In the genomic region with DNA sequence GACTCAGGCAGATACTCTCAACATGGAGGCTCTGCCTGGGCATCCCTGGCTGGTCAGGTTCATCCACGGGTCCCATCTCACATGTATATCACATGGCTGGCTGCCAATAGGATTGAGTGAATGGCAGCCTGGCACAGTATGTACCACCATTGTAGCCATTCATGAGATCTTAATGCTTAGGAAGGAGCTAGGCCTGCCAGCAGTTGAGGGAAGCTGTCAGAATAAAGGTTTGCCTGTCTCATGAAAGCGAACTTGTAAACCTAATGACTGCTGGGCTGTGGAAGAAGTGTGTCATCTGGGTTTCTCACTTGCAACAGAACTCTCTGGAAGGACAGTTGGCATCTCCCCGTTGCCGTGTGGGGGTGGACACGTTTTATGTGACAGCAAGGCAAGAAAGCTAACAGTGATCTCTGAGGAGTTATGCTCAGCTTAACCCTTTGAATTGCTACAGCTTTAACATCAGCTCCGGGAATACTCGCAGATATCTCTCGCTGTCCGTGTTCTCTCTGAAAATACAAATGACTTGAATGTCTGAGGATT, we compare ENCODE assay signal across 13 mouse cellular contexts. TPM values are rescaled to one million over a fixed set of nuclear protein-coding genes. Genes with fewer than 3 reads are reported as not detected.
DNase-seq lines count a peak whose midpoint lies in the region; ATAC-seq and TF ChIP-seq lines count a peak whose summit lies in the region.
"Had no signal": no experiment of that assay in that cellular context is flagged by ENCODE, and none has a peak within 500 bp of the region (broad histone marks: within the 10 kb centered on the region; RNA-seq: fewer than 3 reads in every experiment).

No protein-coding gene starts in this region.

- DNase-seq in forebrain, embryonic 10.5 days (ENCODE audit: extremely low spot score, low spot score), result no peak
- peak; percentile 52 for DNase-seq in layer of hippocampus, adult 9-11 months
- no peak for DNase-seq in layer of hippocampus, postnatal 36 days
- DNase-seq in retina, postnatal 1 day, result peak; percentile 44
- DNase-seq in retina, embryonic 14.5 days (ENCODE audit: low spot score), result no peak
- peak; percentile 14 for DNase-seq in midbrain, postnatal 0 days (ENCODE audit: low spot score)
- DNase-seq in gastrocnemius, adult 18-20 months (ENCODE audit: low spot score), result no peak
- DNase-seq: lung, adult 2 months; lung, postnatal 4 days; thymus, adult 2 months had no signal

- H3K36me3 ChIP-seq in forebrain, embryonic 12.5 days (replicated peaks), result no peaks in the 10 kb centered on the region
- H3K36me3 ChIP-seq in forebrain, embryonic 10.5 days (replicated peaks), result no peaks in the 10 kb centered on the region
- H3K36me3 ChIP-seq in midbrain, postnatal 0 days (ENCODE audit: insufficient read depth, low read length), result no peaks in the 10 kb centered on the region
- H3K36me3 ChIP-seq: embryonic facial prominence, embryonic 15.5 days; heart, embryonic 13.5 days had no signal

- peak overlapping the region; percentile 42 for H3K27ac ChIP-seq in forebrain, embryonic 12.5 days
- no peak overlapping the region for H3K27ac ChIP-seq in forebrain, embryonic 10.5 days
- H3K27ac ChIP-seq in midbrain, postnatal 0 days (ENCODE audit: low read depth, low read length), result no peak overlapping the region
- H3K27ac ChIP-seq: embryonic facial prominence, embryonic 15.5 days; heart, embryonic 13.5 days had no signal

- H3K4me1 ChIP-seq in forebrain, embryonic 12.5 days, result peaks cover 47% of the 10 kb centered on the region
- peaks cover 43% of the 10 kb centered on the region for H3K4me1 ChIP-seq in forebrain, embryonic 10.5 days
- H3K4me1 ChIP-seq in midbrain, postnatal 0 days (ENCODE audit: insufficient read depth, low read length), result peaks cover 5% of the 10 kb centered on the region; the same call in 1 of the 2 replicates

- H3K27me3 ChIP-seq in forebrain, embryonic 12.5 days, result peaks cover 27% of the 10 kb centered on the region
- H3K27me3 ChIP-seq in forebrain, embryonic 10.5 days (ENCODE audit: poor library complexity, severe bottlenecking), result peaks cover 8% of the 10 kb centered on the region; the same call in 1 of the 2 replicates
- H3K27me3 ChIP-seq in midbrain, postnatal 0 days (ENCODE audit: insufficient read depth, low read length), result no peaks in the 10 kb centered on the region

- 71% methylated on average over 9 of the region's 9 CpGs for WGBS in forebrain, embryonic 12.5 days
- WGBS in forebrain, embryonic 10.5 days, result 87% methylated on average over 9 of the region's 9 CpGs
- WGBS in midbrain, postnatal 0 days, result 43% methylated on average over 9 of the region's 9 CpGs

- no peak overlapping the region for H3K4me2 ChIP-seq in forebrain, embryonic 12.5 days
- no peak overlapping the region for H3K4me2 ChIP-seq in midbrain, postnatal 0 days (ENCODE audit: low read depth, low read length, poor library complexity, severe bottlenecking)
- H3K4me2 ChIP-seq: embryonic facial prominence, embryonic 15.5 days; heart, embryonic 13.5 days had no signal

- no peak overlapping the region for H3K9ac ChIP-seq in forebrain, embryonic 12.5 days
- H3K9ac ChIP-seq in midbrain, postnatal 0 days (replicated peaks; ENCODE audit: low read length, poor library complexity, severe bottlenecking), result no peak overlapping the region
- H3K9ac ChIP-seq: embryonic facial prominence, embryonic 15.5 days; heart, embryonic 13.5 days had no signal

- ATAC-seq in forebrain, embryonic 12.5 days (ENCODE audit: low FRiP score), result no peak
- 0 out of 2 replicates have a peak, but pooled peaks have one; percentile 13 for ATAC-seq in midbrain, postnatal 0 days (ENCODE audit: low FRiP score)

- H3K9me3 ChIP-seq in forebrain, embryonic 12.5 days, result no peaks in the 10 kb centered on the region
- no peaks in the 10 kb centered on the region for H3K9me3 ChIP-seq in forebrain, embryonic 10.5 days
- H3K9me3 ChIP-seq in midbrain, postnatal 0 days (ENCODE audit: low read length), result no peaks in the 10 kb centered on the region
- H3K9me3 ChIP-seq: embryonic facial prominence, embryonic 15.5 days; heart, embryonic 13.5 days had no signal

- TF ChIP-seq CTCF in midbrain, postnatal 0 days (IDR thresholded peaks at IDR 0.05), result no peak

- H3K4me3 ChIP-seq in forebrain, embryonic 12.5 days (replicated peaks), result no peak overlapping the region
- no peak overlapping the region for H3K4me3 ChIP-seq in forebrain, embryonic 10.5 days
- H3K4me3 ChIP-seq in midbrain, postnatal 0 days (ENCODE audit: low read depth, low read length), result no peak overlapping the region
- H3K4me3 ChIP-seq: embryonic facial prominence, embryonic 15.5 days; heart, embryonic 13.5 days had no signal

RNA-seq across cellular contexts. Expression of a gene that starts 59.1 kb away (rescaled TPM):
- 126 and 130 TPM in 2 replicates for polyA plus RNA-seq in forebrain, embryonic 12.5 days (2016; fragmentation: Nextera tagmentation; extraction: Ambion mirVana)
- 152 and 157 TPM in 2 replicates for polyA plus RNA-seq in forebrain, embryonic 10.5 days (2016; fragmentation: Nextera tagmentation; extraction: Ambion mirVana)
- total RNA-seq in layer of hippocampus, postnatal 36 days (2021), result 10 to 100 TPM; 83.6 to 85.6 TPM
- total RNA-seq in midbrain, postnatal 0 days (2014; rRNA removed), result 108 and 142 TPM in 2 replicates
- 97.3 and 99.1 TPM in 2 replicates for polyA plus RNA-seq in midbrain, postnatal 0 days (2015; fragmentation: Nextera tagmentation; extraction: Ambion mirVana)
- total RNA-seq in gastrocnemius, adult 18-20 months (2021), result 10 to 100 TPM; 23.5 to 29.2 TPM

RNA-seq across cellular contexts. Expression of a gene that starts 59.6 kb away (rescaled TPM):
- polyA plus RNA-seq in forebrain, embryonic 12.5 days (2016; fragmentation: Nextera tagmentation; extraction: Ambion mirVana), result 7.2 and 7.6 TPM in 2 replicates
- 9.4 and 9.9 TPM in 2 replicates for polyA plus RNA-seq in forebrain, embryonic 10.5 days (2016; fragmentation: Nextera tagmentation; extraction: Ambion mirVana)
- total RNA-seq in layer of hippocampus, postnatal 36 days (2021), result 10 to 100 TPM; 13.0 to 14.6 TPM
- total RNA-seq in midbrain, postnatal 0 days (2014; rRNA removed), result 5.2 and 6.5 TPM in 2 replicates
- polyA plus RNA-seq in midbrain, postnatal 0 days (2015; fragmentation: Nextera tagmentation; extraction: Ambion mirVana), result 5.1 and 6.1 TPM in 2 replicates
- total RNA-seq in gastrocnemius, adult 18-20 months (2021), result 1 to 10 TPM; 2.7 to 4.1 TPM

Comparison
In these comparisons a context has a peak if more than half of its experiments do, and no peak if none do; other contexts are left out.
1. DNase-seq: peak in layer of hippocampus, adult 9-11 months (single experiment), retina, postnatal 1 day (single experiment) and midbrain, postnatal 0 days (single experiment); none in forebrain, embryonic 10.5 days (single experiment), layer of hippocampus, postnatal 36 days (0 of 2), retina, embryonic 14.5 days (single experiment) and gastrocnemius, adult 18-20 months (single experiment).